Mouse (Mus musculus): Measurements from ENCODE around the gene Mamstr. TPM values are rescaled to one million over a fixed set of nuclear protein-coding genes. Genes with fewer than 3 reads are reported as not detected.
A peak's percentile ranks its signal among the peaks of the same experiment; 100 is the strongest.

Mamstr gene
- polyA plus RNA-seq, 1 experiment from 2014 or later, result 7.6 TPM

DNA sequence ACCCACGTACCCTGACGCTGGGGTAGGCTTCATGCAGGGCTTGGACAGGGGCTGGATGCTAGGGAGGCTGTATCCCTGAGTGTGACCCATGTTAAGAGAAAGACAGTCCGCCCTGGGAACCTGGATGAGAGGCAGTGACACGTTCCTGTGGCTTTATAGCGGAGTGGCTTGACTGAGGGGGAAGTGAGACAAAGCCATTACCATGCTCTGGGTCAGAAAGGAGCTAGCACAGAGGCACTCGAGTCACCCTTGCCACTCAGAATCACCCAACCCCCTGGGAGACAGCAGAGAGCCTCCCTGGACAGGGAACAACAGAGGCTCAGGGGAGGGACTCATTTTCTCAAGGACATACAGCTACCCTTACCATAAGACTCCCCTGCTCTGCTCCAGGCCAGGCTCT is 49.3 kb downstream of the Mamstr start:
- WGBS, result 61% methylated on average over 6 of the region's 6 CpGs
- no peak for ATAC-seq (ENCODE audit: insufficient number of reproducible peaks, insufficient read depth, low FRiP score, low read depth)
- peaks cover 16 to 20% of the 10 kb centered on the region in 2 experiments for H3K4me1 ChIP-seq (ENCODE audit: control insufficient read depth in 2 of 2, insufficient read depth in 2 of 2, low read length in 2 of 2)
- H3K9ac ChIP-seq (ENCODE audit: low read length), result peak overlapping the region; percentile 3; the same call in 1 of the 2 replicates
- H3K9me3 ChIP-seq (ENCODE audit: control insufficient read depth, low read length), result no peaks in the 10 kb centered on the region
- H3K4me2 ChIP-seq (ENCODE audit: low read length), result no peak overlapping the region
- H3K4me3 ChIP-seq (ENCODE audit: control insufficient read depth in 1 of 2, insufficient read depth in 1 of 2, low read depth in 1 of 2, low read length in 2 of 2), result no peak overlapping the region
- no peaks in the 10 kb centered on the region for H3K27me3 ChIP-seq (ENCODE audit: control insufficient read depth, insufficient read depth, low read length)
- no peaks in the 10 kb centered on the region for H3K36me3 ChIP-seq (ENCODE audit: control insufficient read depth, insufficient read depth, low read length)
- 0 out of 4 replicates have a peak overlapping the region, but pooled peaks of 1 of the 2 experiments have one; percentile 57 for H3K27ac ChIP-seq (replicated peaks in 1 of 2; ENCODE audit: control insufficient read depth in 1 of 2, insufficient read depth in 1 of 2, low read depth in 2 of 2, low read length in 2 of 2)

DNA sequence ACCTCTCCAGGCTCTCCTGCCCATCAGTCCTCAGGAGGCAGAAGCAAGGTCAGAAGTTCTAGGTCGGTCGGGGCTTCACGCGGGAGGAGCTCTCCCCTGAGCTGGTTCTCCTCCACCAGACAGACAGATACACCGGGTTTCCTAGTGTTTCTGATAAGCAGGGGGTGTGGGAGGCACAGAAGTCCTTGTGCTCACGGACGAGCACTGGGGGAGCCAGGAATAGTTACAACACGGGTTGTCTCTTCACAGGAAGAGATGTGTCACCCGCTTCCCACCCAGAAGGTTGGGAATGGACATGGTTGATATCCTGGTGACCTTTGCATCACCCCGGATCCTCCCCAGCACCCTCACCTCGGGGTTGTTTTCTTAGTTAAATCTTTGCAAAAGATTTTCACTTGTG is 50.0 kb downstream of the Mamstr start:
- Histone ChIP-seq H3K4me3 (ENCODE audit: control insufficient read depth in 1 of 2, insufficient read depth in 1 of 2, low read depth in 1 of 2, low read length in 2 of 2) (no peak overlapping the region), H3K9me3 (ENCODE audit: control insufficient read depth, low read length) (no peaks in the 10 kb centered on the region), H3K27ac (replicated peaks in 1 of 2; ENCODE audit: control insufficient read depth in 1 of 2, insufficient read depth in 1 of 2, low read depth in 2 of 2, low read length in 2 of 2) (peak overlapping the region; percentile 50 to 57), H3K4me1 (ENCODE audit: control insufficient read depth in 2 of 2, insufficient read depth in 2 of 2, low read length in 2 of 2) (peaks cover 16 to 20% of the 10 kb centered on the region in 2 experiments), H3K9ac (ENCODE audit: low read length) (peak overlapping the region; percentile 21; the same call in 1 of the 2 replicates), H3K4me2 (ENCODE audit: low read length) (peak overlapping the region; percentile 17), H3K27me3 (ENCODE audit: control insufficient read depth, insufficient read depth, low read length) (no peaks in the 10 kb centered on the region), H3K36me3 (ENCODE audit: control insufficient read depth, insufficient read depth, low read length) (no peaks in the 10 kb centered on the region)
- no peak for ATAC-seq (ENCODE audit: insufficient number of reproducible peaks, insufficient read depth, low FRiP score, low read depth)
- WGBS, result 10% methylated on average over 11 of the region's 11 CpGs

DNA sequence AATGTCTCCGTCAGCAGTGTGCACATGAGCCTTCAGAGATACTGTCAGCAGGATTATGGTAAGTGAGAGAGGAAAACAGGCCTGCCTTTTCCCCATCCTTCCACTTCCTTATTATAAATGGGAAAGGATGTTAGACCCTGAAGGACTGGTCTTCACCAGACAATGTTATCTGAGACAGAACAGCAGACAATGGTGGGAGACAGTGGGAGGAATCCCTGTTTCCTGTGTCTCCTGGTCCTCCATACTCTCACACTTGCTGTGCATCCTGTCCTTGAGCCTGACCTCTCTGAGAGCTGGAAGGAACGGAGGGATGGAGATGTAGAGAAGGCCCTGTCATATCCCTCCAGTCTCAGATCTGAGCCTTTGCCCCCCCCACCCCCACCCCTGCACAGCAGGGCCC is 52.6 kb downstream of the Mamstr start:
- H3K9ac ChIP-seq (ENCODE audit: low read length), result no peak overlapping the region; the same call in 1 of the 2 replicates
- H3K4me2 ChIP-seq (ENCODE audit: low read length), result no peak overlapping the region
- H3K4me3 ChIP-seq (ENCODE audit: control insufficient read depth in 1 of 2, insufficient read depth in 1 of 2, low read depth in 1 of 2, low read length in 2 of 2), result no peak overlapping the region
- H3K36me3 ChIP-seq (ENCODE audit: control insufficient read depth, insufficient read depth, low read length), result no peaks in the 10 kb centered on the region
- H3K9me3 ChIP-seq (ENCODE audit: control insufficient read depth, low read length), result no peaks in the 10 kb centered on the region
- no peak overlapping the region for H3K27ac ChIP-seq (replicated peaks in 1 of 2; ENCODE audit: control insufficient read depth in 1 of 2, insufficient read depth in 1 of 2, low read depth in 2 of 2, low read length in 2 of 2)
- WGBS, result 52% methylated on average over 2 of the region's 2 CpGs
- peaks cover 16 to 20% of the 10 kb centered on the region in 2 experiments for H3K4me1 ChIP-seq (ENCODE audit: control insufficient read depth in 2 of 2, insufficient read depth in 2 of 2, low read length in 2 of 2)
- H3K27me3 ChIP-seq (ENCODE audit: control insufficient read depth, insufficient read depth, low read length), result no peaks in the 10 kb centered on the region
- no peak for ATAC-seq (ENCODE audit: insufficient number of reproducible peaks, insufficient read depth, low FRiP score, low read depth)

DNA sequence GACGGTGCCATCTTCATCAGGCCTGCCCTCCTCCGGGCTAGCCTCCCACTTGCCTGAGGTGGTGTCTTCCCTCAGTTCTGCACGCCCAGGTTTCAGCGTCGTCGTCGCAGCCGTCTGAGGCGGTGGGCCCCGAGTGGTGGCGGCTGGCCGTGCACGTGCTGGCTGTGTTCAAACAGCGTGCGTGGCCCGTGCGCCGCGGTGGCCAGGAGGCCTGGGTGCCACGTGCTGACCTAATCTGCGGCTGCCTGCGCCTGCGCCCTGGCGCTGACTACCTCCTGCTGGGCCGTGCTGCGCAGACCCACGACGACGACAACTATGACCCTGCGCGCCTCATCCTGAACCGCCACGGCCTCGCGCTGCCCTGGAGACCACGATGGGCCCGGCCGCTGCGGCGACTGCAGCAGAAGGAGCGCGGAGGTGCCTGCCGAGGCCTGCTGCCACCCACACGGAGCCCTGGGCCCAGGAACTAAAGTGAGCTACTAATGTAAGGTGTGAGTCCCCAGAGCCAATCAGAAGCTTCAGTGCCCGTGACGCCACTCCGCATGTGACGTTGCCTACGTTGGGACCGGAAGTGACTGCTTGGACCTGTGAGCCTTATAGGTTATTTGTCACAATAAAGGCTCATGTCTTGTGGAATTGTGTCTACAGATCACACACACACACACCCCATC is 54.3 kb downstream of the Mamstr start, which contains the start of gene Sec1:
Gene Sec1 (minus strand): TSS at position 482 of the 671 bp plus-strand sequence.
- Histone ChIP-seq H3K4me3 (ENCODE audit: control insufficient read depth in 1 of 2, insufficient read depth in 1 of 2, low read depth in 1 of 2, low read length in 2 of 2) (no peak within 1 kb of the TSS), H3K9me3 (ENCODE audit: control insufficient read depth, low read length) (no peaks in the 10 kb centered on the region), H3K36me3 (ENCODE audit: control insufficient read depth, insufficient read depth, low read length) (no peaks in the 10 kb centered on the region), H3K9ac (ENCODE audit: low read length) (no peak within 1 kb of the TSS), H3K27me3 (ENCODE audit: control insufficient read depth, insufficient read depth, low read length) (peaks cover 9% of the 10 kb centered on the region), H3K4me2 (ENCODE audit: low read length) (no peak within 1 kb of the TSS), H3K27ac (replicated peaks in 1 of 2; ENCODE audit: control insufficient read depth in 1 of 2, insufficient read depth in 1 of 2, low read depth in 2 of 2, low read length in 2 of 2) (no peak within 1 kb of the TSS), H3K4me1 (ENCODE audit: control insufficient read depth in 2 of 2, insufficient read depth in 2 of 2, low read length in 2 of 2) (peaks cover 14 to 17% of the 10 kb centered on the region in 2 experiments)
- WGBS, result 84% methylated on average over 50 of the region's 50 CpGs
- no peak for ATAC-seq (ENCODE audit: insufficient number of reproducible peaks, insufficient read depth, low FRiP score, low read depth)

DNA sequence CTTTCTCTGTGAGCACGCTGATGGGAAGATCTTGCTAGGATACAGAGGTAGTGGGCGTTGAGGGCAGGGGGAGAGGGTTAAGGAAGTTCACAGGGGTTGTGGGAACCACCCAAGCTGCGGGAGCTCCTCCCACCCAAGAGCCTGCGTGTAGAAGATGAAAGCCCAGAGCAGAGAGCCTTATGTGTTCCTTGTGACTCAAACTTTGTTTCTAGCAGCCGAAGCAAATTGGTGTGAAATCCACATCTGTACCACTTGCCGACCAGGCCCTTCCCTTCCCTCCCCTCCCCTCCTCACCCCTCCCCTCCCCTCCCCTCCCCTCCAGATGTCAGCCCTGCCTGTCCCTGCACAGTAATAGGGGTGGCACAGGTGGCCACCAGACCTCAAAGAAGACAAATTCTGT is 55.3 kb downstream of the Mamstr start:
- Histone ChIP-seq H3K4me2 (ENCODE audit: low read length) (no peak overlapping the region), H3K36me3 (ENCODE audit: control insufficient read depth, insufficient read depth, low read length) (no peaks in the 10 kb centered on the region), H3K9me3 (ENCODE audit: control insufficient read depth, low read length) (no peaks in the 10 kb centered on the region), H3K27ac (replicated peaks in 1 of 2; ENCODE audit: control insufficient read depth in 1 of 2, insufficient read depth in 1 of 2, low read depth in 2 of 2, low read length in 2 of 2) (no peak overlapping the region), H3K9ac (ENCODE audit: low read length) (no peak overlapping the region), H3K4me1 (ENCODE audit: control insufficient read depth in 2 of 2, insufficient read depth in 2 of 2, low read length in 2 of 2) (peaks cover 4 to 14% of the 10 kb centered on the region in 2 experiments), H3K4me3 (ENCODE audit: control insufficient read depth in 1 of 2, insufficient read depth in 1 of 2, low read depth in 1 of 2, low read length in 2 of 2) (no peak overlapping the region), H3K27me3 (ENCODE audit: control insufficient read depth, insufficient read depth, low read length) (peaks cover 18% of the 10 kb centered on the region)
- 37% methylated on average over 6 of the region's 6 CpGs for WGBS
- ATAC-seq (ENCODE audit: insufficient number of reproducible peaks, insufficient read depth, low FRiP score, low read depth), result no peak

Other genes starting within 250 kb of the Mamstr start
- 64.1 and 65.2 TPM in 2 replicates for gene Snrnp70, start 244.2 kb upstream of the Mamstr start, polyA plus RNA-seq (2014; fragmentation: Nextera tagmentation; extraction: Ambion mirVana)
- gene Kcna7, start 234.3 kb upstream of the Mamstr start, polyA plus RNA-seq (2014; fragmentation: Nextera tagmentation; extraction: Ambion mirVana), result 0.32 and 0.38 TPM in 2 replicates
- gene Ntf5, start 226.3 kb upstream of the Mamstr start, polyA plus RNA-seq (2014; fragmentation: Nextera tagmentation; extraction: Ambion mirVana), result 1.0 and 1.6 TPM in 2 replicates
- not detected in 2 replicates for gene Lhb, start 219.2 kb upstream of the Mamstr start, polyA plus RNA-seq (2014; fragmentation: Nextera tagmentation; extraction: Ambion mirVana)
- gene Gys1, start 205.1 kb upstream of the Mamstr start, polyA plus RNA-seq (2014; fragmentation: Nextera tagmentation; extraction: Ambion mirVana), result 99.1 and 105 TPM in 2 replicates
- gene Ruvbl2, start 201.9 kb upstream of the Mamstr start, polyA plus RNA-seq (2014; fragmentation: Nextera tagmentation; extraction: Ambion mirVana), result 66.4 and 68.1 TPM in 2 replicates
- gene Ftl1, start 180.1 kb upstream of the Mamstr start, polyA plus RNA-seq (2014; fragmentation: Nextera tagmentation; extraction: Ambion mirVana), result 3,513 and 3,606 TPM in 2 replicates
- gene Bax, start 173.1 kb upstream of the Mamstr start, polyA plus RNA-seq (2014; fragmentation: Nextera tagmentation; extraction: Ambion mirVana), result 89.9 and 102 TPM in 2 replicates
- gene Tulp2, start 158.1 kb upstream of the Mamstr start, polyA plus RNA-seq (2014; fragmentation: Nextera tagmentation; extraction: Ambion mirVana), result 0.42 and 0.71 TPM in 2 replicates
- gene Gm45808, start 153.2 kb upstream of the Mamstr start, polyA plus RNA-seq (2014; fragmentation: Nextera tagmentation; extraction: Ambion mirVana), result not detected in 2 replicates
- 5.2 and 5.7 TPM in 2 replicates for gene Dhdh, start 151.2 kb upstream of the Mamstr start, polyA plus RNA-seq (2014; fragmentation: Nextera tagmentation; extraction: Ambion mirVana)
- 159 and 160 TPM in 2 replicates for gene Nucb1, start 129.6 kb upstream of the Mamstr start, polyA plus RNA-seq (2014; fragmentation: Nextera tagmentation; extraction: Ambion mirVana)
- gene Ppp1r15a, start 113.7 kb upstream of the Mamstr start, polyA plus RNA-seq (2014; fragmentation: Nextera tagmentation; extraction: Ambion mirVana), result 20.5 and 23.3 TPM in 2 replicates
- 0.80 and 1.2 TPM in 2 replicates for gene Plekha4, start 113.6 kb upstream of the Mamstr start, polyA plus RNA-seq (2014; fragmentation: Nextera tagmentation; extraction: Ambion mirVana)
- gene Hsd17b14, start 85.1 kb upstream of the Mamstr start, polyA plus RNA-seq (2014; fragmentation: Nextera tagmentation; extraction: Ambion mirVana), result 0.20 and 0.26 TPM in 2 replicates
- gene Bcat2, start 69.8 kb upstream of the Mamstr start, polyA plus RNA-seq (2014; fragmentation: Nextera tagmentation; extraction: Ambion mirVana), result 66.0 and 72.0 TPM in 2 replicates
- gene Fgf21, start 24.5 kb upstream of the Mamstr start, polyA plus RNA-seq (2014; fragmentation: Nextera tagmentation; extraction: Ambion mirVana), result not detected in 2 replicates
- 0.07 TPM in 1 of 2 replicates, not detected in the other for gene Fut1, start 22.7 kb upstream of the Mamstr start, polyA plus RNA-seq (2014; fragmentation: Nextera tagmentation; extraction: Ambion mirVana)
- 0.23 and 0.41 TPM in 2 replicates for gene Izumo1, start 18.2 kb upstream of the Mamstr start, polyA plus RNA-seq (2014; fragmentation: Nextera tagmentation; extraction: Ambion mirVana)
- gene Rasip1, start 12.5 kb upstream of the Mamstr start, polyA plus RNA-seq (2014; fragmentation: Nextera tagmentation; extraction: Ambion mirVana), result 22.4 and 24.3 TPM in 2 replicates
- 2.4 and 2.7 TPM in 2 replicates for gene Fut2, start 26.4 kb downstream of the Mamstr start, polyA plus RNA-seq (2014; fragmentation: Nextera tagmentation; extraction: Ambion mirVana)
- not detected in 2 replicates for gene Ntn5, start 44.0 kb downstream of the Mamstr start, polyA plus RNA-seq (2014; fragmentation: Nextera tagmentation; extraction: Ambion mirVana)
- 0.28 and 0.41 TPM in 2 replicates for gene Sec1, start 54.4 kb downstream of the Mamstr start, polyA plus RNA-seq (2014; fragmentation: Nextera tagmentation; extraction: Ambion mirVana)
- 6.8 and 8.0 TPM in 2 replicates for gene Car11, start 59.9 kb downstream of the Mamstr start, polyA plus RNA-seq (2014; fragmentation: Nextera tagmentation; extraction: Ambion mirVana)
- gene Dbp, start 65.1 kb downstream of the Mamstr start, polyA plus RNA-seq (2014; fragmentation: Nextera tagmentation; extraction: Ambion mirVana), result 4.5 and 7.3 TPM in 2 replicates
- 666 and 743 TPM in 2 replicates for gene Rpl18, start 75.5 kb downstream of the Mamstr start, polyA plus RNA-seq (2014; fragmentation: Nextera tagmentation; extraction: Ambion mirVana)
- 11.9 and 12.5 TPM in 2 replicates for gene Sphk2, start 78.0 kb downstream of the Mamstr start, polyA plus RNA-seq (2014; fragmentation: Nextera tagmentation; extraction: Ambion mirVana)
- gene Fam83e, start 81.2 kb downstream of the Mamstr start, polyA plus RNA-seq (2014; fragmentation: Nextera tagmentation; extraction: Ambion mirVana), result 0.16 and 0.31 TPM in 2 replicates
- not detected in 2 replicates for gene Spaca4, start 85.8 kb downstream of the Mamstr start, polyA plus RNA-seq (2014; fragmentation: Nextera tagmentation; extraction: Ambion mirVana)
- gene Lmtk3, start 143.8 kb downstream of the Mamstr start, polyA plus RNA-seq (2014; fragmentation: Nextera tagmentation; extraction: Ambion mirVana), result 0.31 and 1.1 TPM in 2 replicates
- gene Sult2b1, start 144.7 kb downstream of the Mamstr start, polyA plus RNA-seq (2014; fragmentation: Nextera tagmentation; extraction: Ambion mirVana), result 0.30 and 0.81 TPM in 2 replicates
- gene Cyth2, start 174.6 kb downstream of the Mamstr start, polyA plus RNA-seq (2014; fragmentation: Nextera tagmentation; extraction: Ambion mirVana), result 88.6 and 89.7 TPM in 2 replicates
- gene Kcnj14, start 184.8 kb downstream of the Mamstr start, polyA plus RNA-seq (2014; fragmentation: Nextera tagmentation; extraction: Ambion mirVana), result 0.26 and 0.78 TPM in 2 replicates
- 33.5 and 36.2 TPM in 2 replicates for gene Grwd1, start 191.0 kb downstream of the Mamstr start, polyA plus RNA-seq (2014; fragmentation: Nextera tagmentation; extraction: Ambion mirVana)
- gene Kdelr1, start 232.8 kb downstream of the Mamstr start, polyA plus RNA-seq (2014; fragmentation: Nextera tagmentation; extraction: Ambion mirVana), result 85.7 and 125 TPM in 2 replicates
- 0.12 and 0.15 TPM in 2 replicates for gene Grin2d, start 238.4 kb downstream of the Mamstr start, polyA plus RNA-seq (2014; fragmentation: Nextera tagmentation; extraction: Ambion mirVana)

All from heart, embryonic 14.5 days (tissue).